Mouse (Mus musculus) hindbrain, embryonic 11.5 days (tissue): ENCODE measurements around the gene Rplp0. TPM values are rescaled to one million over a fixed set of nuclear protein-coding genes. Genes with fewer than 3 reads are reported as not detected.

Source experiments
- ATAC-seq: fragments of 200-750 bp; cut with Nextera tagmentation; 2 replicates; pipeline ENCODE4 v1.8.0; 2017; ENCODE audit warnings: mild to moderate bottlenecking, moderate TSS enrichment, moderate library complexity; ENCODE audit not compliant: low FRiP score
- DNase-seq: peaks from one replicate; pipeline ENCODE4 v3.0.0-alpha.2; 2015; ENCODE audit warnings: low spot score
- H3K27ac ChIP-seq: fragments of 300-500 bp; sonication (generic); 2 replicates; pipeline ENCODE4 v1.5.1; 2014; ENCODE audit warnings: mild to moderate bottlenecking, low read depth, low read length
- H3K27me3 ChIP-seq: fragments of 300-500 bp; sonication (generic); 2 replicates; pipeline ENCODE4 v1.6.1; 2014; ENCODE audit warnings: mild to moderate bottlenecking, low read length, moderate library complexity, mixed read lengths; ENCODE audit not compliant: control insufficient read depth, insufficient read depth
- H3K36me3 ChIP-seq: fragments of 300-500 bp; sonication (generic); 2 replicates; pipeline ENCODE4 v1.6.1; 2014; ENCODE audit warnings: mild to moderate bottlenecking, low read length, moderate library complexity, mixed read lengths; ENCODE audit not compliant: control insufficient read depth, insufficient read depth
- H3K4me1 ChIP-seq: fragments of 300-500 bp; sonication (generic); replicated peaks from 2 replicates; pipeline ENCODE4 v1.6.1; 2014; ENCODE audit warnings: low read length, mixed read lengths; ENCODE audit not compliant: control insufficient read depth, insufficient read depth
- H3K4me2 ChIP-seq: fragments of 300-500 bp; sonication (generic); replicated peaks from 2 replicates; pipeline ENCODE4 v1.6.1; 2014; ENCODE audit warnings: mild to moderate bottlenecking, low read depth, low read length
- H3K4me3 ChIP-seq: fragments of 300-500 bp; sonication (generic); 2 replicates; pipeline ENCODE4 v1.5.1; 2014; ENCODE audit warnings: low read depth, low read length
- H3K9ac ChIP-seq: fragments of 300-500 bp; sonication (generic); 2 replicates; pipeline ENCODE4 v1.6.1; 2014; ENCODE audit warnings: low read depth, low read length
- H3K9me3 ChIP-seq: fragments of 300-500 bp; sonication (generic); 2 replicates; pipeline ENCODE4 v1.6.1; 2016; ENCODE audit warnings: low read length; ENCODE audit not compliant: control insufficient read depth
- WGBS: fragments of 180-500 bp; shearing (Covaris S2); extraction: QIAGEN DNeasy Blood & Tissue Kit; methylation state at CpG from one replicate; pipeline ENCODE4 v1.1.7; 2014; 5-methylcytosine and 5-hydroxymethylcytosine counted together
- polyA plus RNA-seq: library from polyadenylated mRNA; unstranded; fragments of >200 nt; fragmentation: Nextera tagmentation; extraction: Ambion mirVana; gene quantifications from 2 replicates; pipeline ENCODE4 v1.2.1, GENCODE M21; 2014

Gene Rplp0
- polyA plus RNA-seq, 1 experiment from 2014 or later = 1,247 TPM

DNA sequence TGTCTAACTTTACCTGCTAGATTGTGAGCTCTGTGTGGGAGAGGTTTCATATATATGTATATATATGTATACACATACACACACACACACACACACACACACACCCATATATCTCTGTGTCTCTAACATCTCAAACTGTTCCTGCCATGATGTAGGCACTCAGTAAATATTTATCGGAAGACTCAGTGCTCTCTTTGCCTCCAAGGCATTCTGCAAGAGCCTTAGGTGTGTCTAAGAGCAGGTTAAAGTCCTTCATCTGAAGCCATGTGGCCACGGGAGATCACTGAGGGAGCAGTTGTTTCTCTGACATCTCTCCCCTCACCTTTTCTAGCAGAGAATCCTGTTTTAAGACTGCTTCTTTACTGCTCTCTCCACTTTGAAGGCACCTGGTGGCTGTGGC, 32.2 kb downstream of the Rplp0 start:
- no peaks in the 10 kb centered on the region for H3K27me3 ChIP-seq
- H3K4me1 ChIP-seq = no peaks in the 10 kb centered on the region
- no peak overlapping the region for H3K4me2 ChIP-seq
- H3K9me3 ChIP-seq = no peaks in the 10 kb centered on the region
- H3K27ac ChIP-seq = no peak overlapping the region
- H3K9ac ChIP-seq = no peak overlapping the region
- peaks cover 50% of the 10 kb centered on the region for H3K36me3 ChIP-seq
- ATAC-seq = no peak
- WGBS = 100% methylated on average over 2 of the region's 2 CpGs
- DNase-seq = no peak
- H3K4me3 ChIP-seq = no peak overlapping the region

DNA sequence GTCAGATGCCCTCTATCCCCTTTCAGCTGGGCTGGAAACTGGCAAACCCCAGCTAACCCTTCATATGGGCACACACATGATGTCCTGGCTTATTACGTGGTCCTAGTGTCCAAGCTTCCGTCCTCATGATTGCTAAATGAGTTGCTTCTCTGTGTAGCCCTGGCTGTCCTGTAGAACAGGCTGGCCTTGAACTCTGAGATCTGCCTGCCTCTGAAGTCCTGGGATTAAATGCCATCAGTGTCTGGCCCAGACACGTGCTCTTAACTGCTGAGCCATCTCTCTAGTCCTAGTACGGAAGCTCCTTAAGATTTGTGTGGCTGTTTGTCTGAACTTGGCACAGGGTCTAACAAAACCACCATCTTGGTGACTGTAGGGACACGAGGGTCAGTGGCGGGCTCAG, 44.3 kb downstream of the Rplp0 start:
- Histone ChIP-seq H3K27me3 (no peaks in the 10 kb centered on the region), H3K9ac (no peak overlapping the region), H3K27ac (no peak overlapping the region), H3K4me2 (no peak overlapping the region), H3K9me3 (no peaks in the 10 kb centered on the region), H3K4me1 (no peaks in the 10 kb centered on the region), H3K36me3 (peaks cover 8% of the 10 kb centered on the region; the same call in 1 of the 2 replicates), H3K4me3 (no peak overlapping the region)
- 92% methylated on average over 6 of the region's 6 CpGs for WGBS
- no peak for ATAC-seq
- no peak for DNase-seq

DNA sequence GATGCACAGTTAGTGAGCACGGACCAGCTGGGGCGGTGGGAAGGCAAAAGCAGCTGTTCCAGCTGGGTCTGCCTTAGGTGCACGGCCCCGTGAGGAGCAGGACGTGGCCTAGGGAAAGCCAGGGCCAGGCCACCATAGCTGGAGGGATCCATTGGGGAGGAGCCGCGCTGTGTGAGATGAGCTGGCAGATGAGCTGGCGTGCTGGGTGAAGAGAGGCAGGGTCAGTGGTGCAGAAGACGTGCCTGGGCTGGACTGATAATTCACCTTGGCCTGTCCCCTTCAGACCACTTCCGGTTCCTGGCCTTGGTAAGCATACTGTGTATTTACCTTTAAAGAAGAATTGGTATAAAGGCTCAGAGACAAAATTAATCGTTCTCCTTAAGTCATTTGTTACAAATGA, 52.3 kb downstream of the Rplp0 start:
- Histone ChIP-seq H3K4me2 (no peak overlapping the region), H3K27me3 (no peaks in the 10 kb centered on the region), H3K4me3 (no peak overlapping the region), H3K4me1 (no peaks in the 10 kb centered on the region), H3K36me3 (peaks cover 31% of the 10 kb centered on the region), H3K9ac (no peak overlapping the region), H3K9me3 (no peaks in the 10 kb centered on the region), H3K27ac (no peak overlapping the region)
- 93% methylated on average over 11 of the region's 11 CpGs for WGBS
- ATAC-seq (no peak), DNase-seq (no peak)

Other genes with a start within 250 kb of the Rplp0 start
- gene Srsf9, start 232.3 kb upstream of the Rplp0 start, polyA plus RNA-seq = 305 and 320 TPM in 2 replicates
- 43.0 and 51.2 TPM in 2 replicates for gene Gatc, start 218.3 kb upstream of the Rplp0 start, polyA plus RNA-seq
- 56.8 and 60.0 TPM in 2 replicates for gene Triap1, start 218.2 kb upstream of the Rplp0 start, polyA plus RNA-seq
- gene Cox6a1, start 210.5 kb upstream of the Rplp0 start, polyA plus RNA-seq = 811 and 829 TPM in 2 replicates
- 136 and 141 TPM in 2 replicates for gene Msi1, start 129.9 kb upstream of the Rplp0 start, polyA plus RNA-seq
- 0.56 and 1.1 TPM in 2 replicates for gene Pla2g1b, start 93.2 kb upstream of the Rplp0 start, polyA plus RNA-seq
- gene Sirt4, start 74.7 kb upstream of the Rplp0 start, polyA plus RNA-seq = 21.3 and 23.1 TPM in 2 replicates
- 9.0 and 10.1 TPM in 2 replicates for gene Pxn, start 52.8 kb upstream of the Rplp0 start, polyA plus RNA-seq
- gene Gcn1l1, start 5.8 kb downstream of the Rplp0 start, polyA plus RNA-seq = 31.8 and 39.4 TPM in 2 replicates
- 18.3 and 18.8 TPM in 2 replicates for gene Rab35, start 72.4 kb downstream of the Rplp0 start, polyA plus RNA-seq
- 12.0 and 15.8 TPM in 2 replicates for gene Bicdl1, start 172.2 kb downstream of the Rplp0 start, polyA plus RNA-seq